Comparison of ENCODE assay signal across 15 mouse cellular contexts in genomic region chr12:94670035-94670434, GRCm38 (mm10).
A peak's percentile ranks its signal among the peaks of the same experiment; 100 is the strongest.
DNase-seq lines count a peak whose midpoint lies in the region; ATAC-seq and TF ChIP-seq lines count a peak whose summit lies in the region.
"Had no signal": no experiment of that assay in that cellular context is flagged by ENCODE, and none has a peak within 500 bp of the region (broad histone marks: within the 10 kb centered on the region; RNA-seq: fewer than 3 reads in every experiment).

No protein-coding gene starts in this region.

- no peak overlapping the region for H3K4me2 ChIP-seq in limb, embryonic 14.5 days (replicated peaks; ENCODE audit: low read depth, low read length, severe bottlenecking)
- H3K4me2 ChIP-seq: limb, embryonic 13.5 days; neural tube, embryonic 15.5 days had no signal

- no peaks in the 10 kb centered on the region for H3K9me3 ChIP-seq in limb, embryonic 14.5 days (ENCODE audit: control insufficient read depth, low read length)
- H3K9me3 ChIP-seq in limb, embryonic 10.5 days (replicated peaks) = no peaks in the 10 kb centered on the region
- H3K9me3 ChIP-seq: limb, embryonic 13.5 days; neural tube, embryonic 15.5 days had no signal

- TF ChIP-seq POLR2A in limb, embryonic 14.5 days (IDR thresholded peaks at IDR 0.05; ENCODE audit: borderline replicate concordance, extremely low read depth, insufficient read depth, insufficient read length) = no peak

- H3K4me3 ChIP-seq in gastrocnemius, adult 2 months = no peak overlapping the region
- H3K4me3 ChIP-seq in limb, embryonic 14.5 days (replicated peaks; ENCODE audit: low read length) = no peak overlapping the region
- no peak overlapping the region for H3K4me3 ChIP-seq in limb, embryonic 10.5 days
- H3K4me3 ChIP-seq: erythroblast, embryonic 14.5 days; limb, embryonic 13.5 days; neural tube, embryonic 15.5 days had no signal

- peak; percentile 13 for DNase-seq in gastrocnemius, adult 18-20 months (ENCODE audit: low spot score)
- DNase-seq in gastrocnemius, adult 2 months = no peak
- peak; percentile 4 for DNase-seq in limb, embryonic 14.5 days (ENCODE audit: low spot score)
- DNase-seq in limb, embryonic 10.5 days (ENCODE audit: low spot score) = no peak
- peak; percentile 35 for DNase-seq in NIH3T3 (ENCODE audit: low read depth)
- DNase-seq in layer of hippocampus, adult 9-11 months = peak; percentile 54
- no peak for DNase-seq in yolk sac, embryonic 10.5 days (ENCODE audit: low spot score)
- no peak for DNase-seq in ovary, postnatal 10 days (ENCODE audit: low spot score)
- DNase-seq: gastrocnemius, postnatal 14 days; kidney, postnatal 14 days; right cerebral cortex, postnatal 14 days had no signal

- no peak overlapping the region for H3K27ac ChIP-seq in gastrocnemius, adult 2 months
- no peak overlapping the region for H3K27ac ChIP-seq in limb, embryonic 14.5 days (replicated peaks; ENCODE audit: low read depth, low read length)
- no peak overlapping the region for H3K27ac ChIP-seq in limb, embryonic 10.5 days
- H3K27ac ChIP-seq: limb, embryonic 13.5 days; macrophage; neural tube, embryonic 15.5 days had no signal

- H3K4me1 ChIP-seq in limb, embryonic 14.5 days (ENCODE audit: control insufficient read depth, insufficient read depth, low read length) = no peaks in the 10 kb centered on the region
- H3K4me1 ChIP-seq in limb, embryonic 10.5 days = peaks cover 3% of the 10 kb centered on the region
- H3K4me1 ChIP-seq: limb, embryonic 13.5 days; neural tube, embryonic 15.5 days had no signal

- ATAC-seq in limb, embryonic 14.5 days (ENCODE audit: low FRiP score, low read depth) = no peak

- no peak for TF ChIP-seq CTCF in gastrocnemius, adult 2 months (IDR thresholded peaks at IDR 0.05)

- WGBS in limb, embryonic 14.5 days = 60% methylated on average over 1 of the region's 1 CpGs
- 85% methylated on average over 1 of the region's 1 CpGs for whole genome bisulfite sequencing in limb, embryonic 10.5 days

- H3K9ac ChIP-seq in limb, embryonic 14.5 days (ENCODE audit: low read depth, low read length, severe bottlenecking) = no peak overlapping the region
- H3K9ac ChIP-seq: limb, embryonic 13.5 days; neural tube, embryonic 15.5 days had no signal

- intact Hi-C loops in gastrocnemius, adult 2 months (cut with DNase I) = no loop called here

- no peaks in the 10 kb centered on the region for H3K27me3 ChIP-seq in limb, embryonic 14.5 days (ENCODE audit: control insufficient read depth, insufficient read depth, low read length)
- no peaks in the 10 kb centered on the region for H3K27me3 ChIP-seq in limb, embryonic 10.5 days (ENCODE audit: low read depth, poor library complexity, severe bottlenecking)
- H3K27me3 ChIP-seq: limb, embryonic 13.5 days; neural tube, embryonic 15.5 days had no signal

- no peaks in the 10 kb centered on the region for H3K36me3 ChIP-seq in limb, embryonic 14.5 days (ENCODE audit: control insufficient read depth, insufficient read depth, low read length)
- H3K36me3 ChIP-seq in limb, embryonic 10.5 days = no peaks in the 10 kb centered on the region
- H3K36me3 ChIP-seq: limb, embryonic 13.5 days; neural tube, embryonic 15.5 days had no signal

Comparison
In these comparisons a context has a peak if more than half of its experiments do, and no peak if none do; other contexts are left out.
1. DNase-seq: peak in gastrocnemius, adult 18-20 months (single experiment), limb, embryonic 14.5 days (single experiment), NIH3T3 (single experiment) and layer of hippocampus, adult 9-11 months (single experiment); none in gastrocnemius, adult 2 months (single experiment), limb, embryonic 10.5 days (single experiment), yolk sac, embryonic 10.5 days (single experiment) and ovary, postnatal 10 days (single experiment).